Mouse (Mus musculus): Measurements from ENCODE around the gene Gm49380. TPM values are rescaled to one million over a fixed set of nuclear protein-coding genes. Genes with fewer than 3 reads are reported as not detected.

The Gm49380 gene
- total RNA-seq, 2 experiments from 2014 or later: 0.14 TPM; not detected in 1

DNA sequence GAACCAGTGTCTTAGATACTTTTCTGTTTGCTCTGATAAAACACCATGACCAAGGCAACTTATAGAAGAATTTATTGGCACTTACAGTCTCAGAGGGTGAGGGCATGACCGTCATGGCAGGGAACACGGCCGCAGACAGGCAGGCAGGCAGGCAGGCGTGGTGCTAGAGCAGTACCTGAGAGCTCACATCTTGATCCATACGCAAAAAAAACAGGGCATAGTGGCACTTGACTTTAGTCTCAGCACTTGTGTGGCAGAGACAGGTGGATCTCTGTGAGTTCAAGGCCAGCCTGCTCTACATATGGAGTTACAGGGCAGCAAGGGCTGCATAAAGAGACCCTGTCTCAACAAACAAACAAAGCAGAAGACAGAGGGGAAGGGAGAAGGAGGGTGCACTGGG lies 80.0 kb downstream of the Gm49380 start:
- intact Hi-C loops (cut with DNase I): no loop called here

DNA sequence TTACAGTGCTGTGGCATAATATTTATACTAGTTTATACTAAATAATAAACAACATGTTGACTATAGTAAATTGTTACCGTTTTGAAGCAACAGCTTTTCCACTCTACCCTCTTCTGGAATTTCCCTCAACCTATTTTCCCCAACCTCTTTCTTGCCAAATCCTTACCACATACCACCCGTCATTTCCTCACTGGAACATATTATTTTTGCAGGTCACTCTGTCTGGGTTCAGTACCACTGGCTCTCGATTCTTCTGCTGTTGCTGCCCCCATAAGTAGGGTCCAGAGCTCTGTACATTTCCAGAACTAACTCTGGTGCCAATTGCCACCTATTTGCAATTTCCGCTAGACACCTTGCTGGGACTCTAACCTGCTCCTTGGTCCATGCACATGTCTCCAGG lies 81.4 kb downstream of the Gm49380 start:
- DNase-seq: no peak
- intact Hi-C loops (cut with DNase I): no loop called here

More for the DNA sequence above, 80.0 kb downstream of the Gm49380 start:
- DNase-seq: no peak

DNA sequence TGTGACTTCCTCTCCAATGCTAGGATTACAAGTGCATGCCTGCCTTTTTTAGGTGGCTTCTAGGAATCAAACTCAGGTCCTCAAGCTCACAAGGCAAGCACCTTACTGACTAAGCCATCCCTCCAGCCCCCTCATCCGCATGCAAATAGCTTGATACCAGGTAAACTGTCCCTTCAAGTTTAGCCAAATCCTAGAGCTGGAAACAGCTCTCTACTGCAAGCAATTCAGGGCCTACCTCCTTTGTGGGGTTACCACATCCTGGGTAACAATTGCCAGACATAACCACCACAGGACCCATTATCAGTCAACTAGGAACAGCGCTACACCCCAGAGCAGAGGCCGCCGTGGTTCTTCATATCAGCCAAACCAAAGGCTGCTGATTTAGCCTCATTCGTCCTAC lies 82.2 kb downstream of the Gm49380 start:
- intact Hi-C loops (cut with DNase I): no loop called here
- no peak for DNase-seq

DNA sequence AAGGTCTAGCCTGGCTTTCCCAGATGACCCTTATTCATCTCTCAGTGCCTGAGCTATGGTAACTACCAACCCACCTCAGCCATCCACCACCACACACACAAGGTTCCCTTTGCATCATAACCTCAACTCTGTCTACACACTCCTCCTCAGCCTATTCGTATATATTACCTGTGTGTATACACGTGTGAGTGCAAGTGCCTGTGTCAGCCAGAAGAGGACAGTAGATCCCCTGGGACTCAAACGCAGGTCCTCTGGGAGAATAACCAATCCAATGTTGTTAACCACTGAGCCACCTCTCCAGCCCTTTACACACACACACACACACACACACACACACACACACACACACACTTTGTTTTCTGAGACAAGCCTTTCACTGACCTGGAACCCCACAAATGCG lies 82.7 kb downstream of the Gm49380 start:
- intact Hi-C loops (cut with DNase I): no loop called here
- no peak for DNase-seq

DNA sequence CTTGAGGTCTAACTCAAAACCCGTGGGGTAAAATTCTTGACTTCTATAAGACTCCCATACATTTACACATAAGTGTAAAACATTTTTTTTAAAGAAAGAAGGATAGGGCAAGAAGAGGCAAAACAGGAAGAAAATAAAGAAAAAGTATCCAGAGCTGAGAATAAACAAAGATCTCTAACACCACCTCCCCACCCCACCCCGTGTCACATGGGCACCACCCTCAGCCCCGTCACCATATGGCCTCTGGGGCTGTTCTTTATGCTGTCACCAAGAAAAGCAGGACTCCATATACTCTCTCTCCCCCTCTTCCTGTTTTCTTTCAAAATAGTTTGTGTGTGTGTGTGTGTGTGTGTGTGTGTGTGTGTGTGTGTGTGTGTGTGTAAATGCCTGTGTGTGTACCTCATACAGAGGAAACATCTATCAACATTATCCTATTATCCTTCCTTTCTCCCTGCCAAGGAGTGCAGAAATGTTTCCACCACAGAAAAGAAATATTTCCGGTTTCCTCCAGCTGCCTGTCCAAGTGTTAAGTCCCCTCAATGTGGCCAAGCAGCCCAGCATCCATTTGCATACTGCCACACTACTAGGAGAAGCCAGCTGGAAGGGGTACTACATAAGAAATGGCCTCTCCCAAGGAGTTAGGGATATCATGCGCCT lies 83.6 kb downstream of the Gm49380 start:
- no peak for DNase-seq

DNA sequence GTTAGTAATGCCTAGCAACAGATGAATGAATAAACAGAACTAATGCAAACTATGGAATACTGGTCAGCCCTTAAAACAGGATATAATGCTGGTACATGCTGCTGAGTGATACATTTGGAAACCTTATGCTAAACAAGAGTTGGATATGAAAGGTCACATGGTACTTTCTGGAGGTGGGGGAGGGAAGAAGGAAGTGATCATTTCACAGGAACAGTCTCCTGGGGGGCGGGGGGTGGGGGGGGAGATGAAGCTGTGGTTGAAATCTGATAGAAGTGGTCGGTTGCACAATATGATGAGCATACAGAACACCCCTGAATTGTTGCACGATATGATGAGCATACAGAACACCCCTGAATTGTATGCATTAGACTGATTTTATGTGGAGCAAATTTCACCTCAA lies 89.2 kb downstream of the Gm49380 start:
- intact Hi-C loops (cut with DNase I): no loop called here
- DNase-seq: no peak

More for the DNA sequence above, 83.6 kb downstream of the Gm49380 start:
- intact Hi-C loops (cut with DNase I): no loop called here

DNA sequence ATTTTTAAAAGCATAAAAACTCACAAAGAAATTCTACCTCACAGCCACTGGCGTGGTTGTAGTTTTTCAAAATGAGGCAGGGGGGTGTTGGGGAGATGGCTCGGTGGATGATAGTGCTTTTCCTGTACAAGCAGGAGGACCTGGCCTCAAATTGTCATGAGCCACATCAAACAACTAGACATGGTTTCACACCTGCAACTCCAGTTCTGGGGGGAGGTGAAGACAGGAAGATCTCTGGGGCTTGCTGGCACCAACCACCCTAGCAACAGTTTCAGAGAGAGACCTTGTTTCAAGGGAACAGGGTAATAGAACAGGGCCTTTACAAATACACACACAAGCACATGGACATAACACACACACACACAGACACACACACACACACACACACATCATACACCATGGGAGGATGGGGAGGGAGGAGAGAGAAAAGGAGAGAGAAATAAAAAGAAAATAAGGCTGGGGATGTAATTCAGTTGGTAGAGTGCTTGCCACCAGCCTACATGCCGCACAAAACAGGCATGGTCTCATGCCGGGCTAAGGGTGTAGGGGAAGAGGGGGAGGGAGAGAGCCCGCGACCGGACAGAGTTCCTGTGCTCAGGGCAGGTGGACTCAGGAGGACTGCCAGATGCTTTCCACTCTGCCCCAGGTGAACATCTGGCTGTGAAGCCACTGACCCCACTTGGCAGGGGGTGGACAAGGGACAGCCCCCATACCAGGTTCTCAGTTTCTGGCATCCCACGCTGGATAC lies 91.0 kb downstream of the Gm49380 start:
- intact Hi-C loops (cut with DNase I): no loop called here
- no peak for DNase-seq

DNA sequence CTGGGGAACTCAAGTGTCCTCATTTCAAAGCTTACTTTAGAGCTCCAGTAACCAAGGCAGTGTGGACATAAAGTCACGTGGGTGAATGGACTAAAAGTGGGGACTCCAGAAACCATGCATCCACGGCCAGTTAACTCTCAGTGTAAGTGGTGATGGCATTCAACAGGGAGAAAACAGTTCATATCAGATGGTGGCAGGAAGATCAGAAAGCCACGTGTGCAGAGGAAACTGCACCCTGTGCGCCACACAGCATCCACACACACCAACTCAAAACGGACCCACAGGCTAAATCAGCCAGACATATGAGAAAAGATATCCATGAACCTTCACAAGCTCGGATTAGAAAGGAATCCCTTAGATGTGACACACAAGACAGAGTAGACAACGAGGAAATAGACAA lies 93.3 kb downstream of the Gm49380 start:
- intact Hi-C loops (cut with DNase I): no loop called here

DNA sequence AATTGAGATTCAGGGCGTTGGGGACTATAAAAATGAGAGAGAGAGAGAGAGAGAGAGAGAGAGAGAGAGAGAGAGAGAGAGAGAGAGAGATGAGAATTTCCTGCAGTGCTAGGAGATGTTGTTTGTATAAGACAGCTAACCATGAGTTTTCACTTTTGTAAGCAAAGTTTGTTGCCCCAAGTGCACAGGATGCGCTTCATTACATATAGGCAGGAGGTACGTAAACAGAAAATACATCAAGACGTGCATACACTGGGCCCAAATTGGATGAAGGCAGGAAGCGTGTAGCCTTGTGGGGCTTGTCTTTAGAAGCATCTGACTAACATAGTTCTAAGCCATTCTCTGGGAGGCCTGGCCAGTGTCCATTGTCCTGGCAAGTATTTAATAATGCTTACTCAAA lies 95.5 kb downstream of the Gm49380 start:
- intact Hi-C loops (cut with DNase I): no loop called here
- DNase-seq: no peak

More for the DNA sequence above, 93.3 kb downstream of the Gm49380 start:
- no peak for DNase-seq

Other genes starting within 250 kb of the Gm49380 start
- gene Thy1, start 70.1 kb downstream of the Gm49380 start, total RNA-seq (2021): 10 to 100 TPM; 13.3 to 15.3 TPM
- gene Usp2, start 46.5 kb downstream of the Gm49380 start, total RNA-seq (2021): 100 to 1,000 TPM; 137 to 198 TPM
- not detected for gene Mfrp, start 11.8 kb downstream of the Gm49380 start, total RNA-seq (2021)
- gene C1qtnf5, start 6.3 kb downstream of the Gm49380 start, total RNA-seq (2021): 1 to 10 TPM; 8.4 to 8.9 TPM
- gene Rnf26, start within 50 bp of the Gm49380 start, total RNA-seq (2021): 1 to 10 TPM; 6.7 to 7.6 TPM
- 10 to 100 TPM; 38.7 to 39.3 TPM for gene Mcam, start 21.0 kb upstream of the Gm49380 start, total RNA-seq (2021)
- gene Cbl, start 120.5 kb upstream of the Gm49380 start, total RNA-seq (2021): 10 to 100 TPM; 17.7 to 22.6 TPM
- not detected for gene Ccdc153, start 127.2 kb upstream of the Gm49380 start, total RNA-seq (2021)
- gene Pdzd3, start 138.0 kb upstream of the Gm49380 start, total RNA-seq (2021): 1 to 10 TPM; 3.5 to 4.3 TPM
- 10 to 100 TPM; 19.6 to 24.5 TPM for gene Nlrx1, start 155.1 kb upstream of the Gm49380 start, total RNA-seq (2021)
- gene Abcg4, start 175.1 kb upstream of the Gm49380 start, total RNA-seq (2021): under 1 TPM; 0.69 to 0.79 TPM
- 1 to 10 TPM; 7.8 to 8.7 TPM for gene Hinfp, start 192.2 kb upstream of the Gm49380 start, total RNA-seq (2021)
- 10 to 100 TPM; 14.0 to 14.2 TPM for gene C2cd2l, start 206.8 kb upstream of the Gm49380 start, total RNA-seq (2021)
- 10 to 100 TPM; 18.6 to 22.4 TPM for gene Dpagt1, start 212.5 kb upstream of the Gm49380 start, total RNA-seq (2021)
- gene H2afx, start 221.2 kb upstream of the Gm49380 start, total RNA-seq (2021): 10 to 100 TPM; 13.3 to 13.6 TPM
- 10 to 100 TPM; 41.1 to 49.8 TPM for gene Hmbs, start 230.7 kb upstream of the Gm49380 start, total RNA-seq (2021)
- 10 to 100 TPM; 16.8 to 18.8 TPM for gene Vps11, start 248.2 kb upstream of the Gm49380 start, total RNA-seq (2021)